Mouse (Mus musculus): ENCODE measurements around the gene Wap.

Wap gene

DNA sequence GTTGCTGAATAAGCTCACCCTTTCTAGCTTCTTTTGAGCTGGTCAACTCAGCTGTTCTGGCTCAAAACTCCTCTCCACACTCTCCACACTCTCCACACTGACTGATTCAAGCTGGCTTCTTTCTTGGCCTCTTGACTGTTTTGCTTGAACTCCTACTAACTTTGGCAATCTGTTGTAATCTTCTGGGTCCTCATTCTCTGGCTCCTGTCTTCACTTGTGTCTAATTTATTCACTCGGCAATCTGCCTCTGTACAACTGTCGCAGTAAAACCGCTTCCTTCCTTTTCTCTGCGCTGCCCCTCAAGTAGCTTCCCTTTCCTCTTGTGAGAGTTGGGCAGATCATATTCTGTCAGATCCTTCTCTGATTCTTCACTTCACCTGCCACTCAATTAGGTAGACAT is 10.7 kb downstream of the Wap start:
- DNase-seq (ENCODE audit: low spot score): no peak

DNA sequence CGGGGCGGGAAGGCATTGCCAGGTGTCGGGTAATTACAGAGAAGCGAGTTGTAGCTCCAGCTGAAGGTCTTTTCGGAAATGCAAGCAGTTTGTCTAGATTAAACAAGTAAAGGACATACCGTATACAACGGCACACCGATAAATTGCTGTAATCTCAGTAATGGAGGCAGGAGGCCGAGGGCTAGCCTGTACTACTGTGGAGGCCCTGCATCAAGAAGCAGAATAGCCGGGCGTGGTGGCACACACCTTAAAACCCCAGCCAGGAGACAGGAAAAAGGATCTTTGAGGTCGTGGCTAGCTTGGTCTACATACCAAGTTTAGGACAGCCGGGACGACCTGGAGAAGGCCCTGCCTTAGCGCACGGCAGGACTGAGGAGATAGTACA is 12.1 kb downstream of the Wap start:
- no peak for DNase-seq (ENCODE audit: low spot score)

DNA sequence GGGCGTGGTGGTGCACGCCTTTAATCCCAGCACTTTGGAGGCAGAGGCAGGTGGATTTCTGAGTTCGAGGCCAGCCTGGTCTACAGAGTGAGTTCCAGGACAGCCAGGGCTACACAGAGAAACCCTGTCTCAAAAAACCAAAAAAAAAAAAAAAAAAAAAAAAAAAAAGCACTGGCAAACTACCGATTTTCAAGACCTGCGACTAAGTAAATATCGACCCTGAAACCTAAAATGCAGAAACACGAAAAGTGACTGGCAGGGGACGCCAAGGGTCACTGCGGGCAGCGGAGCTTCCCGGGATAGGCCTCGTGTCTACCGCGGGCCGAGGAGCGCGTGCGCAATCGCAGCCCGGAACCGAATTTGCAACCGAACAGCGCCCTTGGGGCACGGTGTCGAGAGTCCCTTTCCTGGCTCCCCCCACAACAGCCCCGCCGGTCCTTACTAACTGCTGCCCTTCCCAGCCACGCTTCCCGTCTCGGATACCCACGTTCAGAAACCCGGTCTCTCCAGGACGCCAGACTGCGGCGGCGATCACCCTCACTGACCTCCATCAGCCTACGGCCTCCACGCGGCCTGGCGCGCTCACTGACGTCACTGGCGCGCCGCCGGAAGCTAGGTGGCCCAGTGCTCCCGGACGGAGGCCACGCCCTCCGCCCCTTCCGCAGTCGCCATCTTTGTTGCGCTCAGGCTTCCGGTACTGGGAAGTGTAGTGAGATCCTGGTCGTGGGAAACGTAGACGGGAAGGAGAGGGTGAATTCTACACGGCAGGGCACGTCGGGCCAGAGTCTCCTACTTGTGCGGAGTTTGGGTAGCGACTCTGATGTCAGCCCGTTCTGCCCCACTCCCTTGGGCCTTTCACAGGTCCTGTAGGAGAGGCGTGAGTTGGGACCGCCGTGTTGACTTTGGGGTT is 12.7 kb downstream of the Wap start, which contains the start of gene Tbrg4:
Tbrg4 (minus strand) TSS at position 590 of the 910 bp plus-strand sequence.
- peak; percentile 94 for DNase-seq (ENCODE audit: low spot score)

DNA sequence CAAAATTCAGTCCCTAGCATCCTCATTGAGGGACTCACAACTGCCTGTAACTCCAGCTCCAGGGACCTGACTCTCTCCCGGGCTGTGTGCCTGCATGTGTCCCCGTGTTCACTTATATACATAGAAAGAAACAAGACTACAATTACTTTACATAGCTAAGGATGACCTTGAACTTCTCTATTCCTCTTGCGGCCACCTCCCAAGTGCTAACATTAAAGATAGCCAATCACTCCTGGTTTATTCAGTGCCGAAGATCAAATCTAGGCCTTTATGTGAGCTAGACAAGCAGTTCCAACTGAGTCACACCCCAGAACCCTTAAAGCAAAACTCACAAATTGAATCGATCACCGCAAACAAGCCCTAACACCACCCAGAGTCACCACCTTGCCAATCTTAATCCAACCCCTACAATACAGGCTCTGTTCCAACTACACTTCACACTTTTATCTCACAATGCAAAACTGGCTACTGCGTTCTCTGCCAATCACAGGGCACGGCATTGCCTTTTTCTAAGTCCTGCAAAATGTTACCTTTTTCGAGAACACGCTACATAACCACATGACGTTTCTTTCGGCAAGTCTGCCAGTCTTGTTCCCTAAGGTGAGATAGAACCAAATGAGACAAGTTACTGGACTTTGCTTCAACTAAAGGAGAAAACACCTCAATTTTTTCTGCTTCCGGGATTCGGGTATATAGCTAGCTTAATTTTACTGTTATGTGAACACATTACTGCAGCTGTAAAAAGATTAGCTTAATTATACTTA is 13.6 kb downstream of the Wap start:
- DNase-seq (ENCODE audit: low spot score): no peak

DNA sequence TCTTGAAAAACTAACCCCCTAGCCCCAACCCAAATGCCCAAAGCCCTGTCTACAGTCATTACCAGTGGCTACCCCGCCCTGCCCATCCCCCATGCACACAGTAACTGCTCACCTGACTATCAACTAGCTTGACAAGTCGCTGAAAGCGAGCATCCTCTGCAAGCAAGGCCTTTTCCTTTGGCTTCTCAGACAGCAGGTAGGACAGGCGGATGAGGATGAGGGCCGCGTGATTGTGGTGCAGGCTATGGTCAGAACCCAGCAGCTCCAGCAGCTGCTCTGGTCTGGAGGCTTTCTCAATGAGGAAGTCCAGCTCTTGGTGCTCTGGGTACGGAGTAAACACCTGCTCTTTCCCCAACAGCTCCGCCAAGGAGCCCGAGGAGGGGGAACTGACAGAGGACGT is 14.7 kb downstream of the Wap start:
- no peak for DNase-seq (ENCODE audit: low spot score)

DNA sequence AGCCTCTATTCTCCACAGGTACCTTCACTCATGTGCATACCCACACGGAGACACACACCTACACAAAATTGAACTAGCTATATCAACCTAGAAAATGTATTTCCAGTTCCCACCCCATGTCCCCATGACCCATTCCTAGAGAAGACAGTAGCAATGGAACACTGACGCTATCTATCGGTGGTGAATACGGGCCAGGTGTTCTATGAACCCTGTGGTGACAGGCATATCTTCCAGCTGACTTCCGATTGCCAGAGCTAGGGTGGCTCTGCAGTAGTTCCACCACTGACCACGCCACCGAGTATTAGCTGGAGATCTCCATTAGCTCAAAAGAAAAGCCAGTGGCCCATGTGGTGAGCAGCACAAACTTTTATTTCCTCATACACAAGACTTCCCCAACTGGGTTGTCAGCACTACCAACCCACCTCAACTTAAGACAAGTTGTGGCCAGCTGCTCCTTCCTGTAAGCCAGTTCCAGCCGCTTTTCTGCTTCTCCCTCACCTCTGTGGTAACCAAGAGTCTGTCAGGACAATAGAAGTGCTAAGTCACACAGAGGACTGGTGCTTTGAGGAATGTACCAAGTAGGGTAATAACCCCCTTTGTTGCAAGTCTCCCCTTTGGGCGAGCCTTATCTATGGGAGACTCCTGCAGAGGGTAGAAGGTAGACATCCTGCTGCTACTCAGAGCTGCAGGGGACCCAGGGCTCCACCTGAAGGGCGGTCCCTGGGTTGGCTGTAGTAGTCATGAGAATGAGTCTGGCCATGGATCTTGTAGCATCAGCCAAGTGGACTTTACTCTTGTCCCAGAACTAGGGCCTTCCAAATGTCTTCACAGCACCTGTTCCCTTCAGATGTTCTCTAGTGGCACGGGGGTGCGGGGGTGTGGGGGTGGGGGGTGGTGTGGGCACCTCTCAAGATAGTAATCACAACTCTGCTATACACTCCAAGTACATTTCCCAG is 22.9 kb downstream of the Wap start:
- no peak for DNase-seq (ENCODE audit: low spot score)

DNA sequence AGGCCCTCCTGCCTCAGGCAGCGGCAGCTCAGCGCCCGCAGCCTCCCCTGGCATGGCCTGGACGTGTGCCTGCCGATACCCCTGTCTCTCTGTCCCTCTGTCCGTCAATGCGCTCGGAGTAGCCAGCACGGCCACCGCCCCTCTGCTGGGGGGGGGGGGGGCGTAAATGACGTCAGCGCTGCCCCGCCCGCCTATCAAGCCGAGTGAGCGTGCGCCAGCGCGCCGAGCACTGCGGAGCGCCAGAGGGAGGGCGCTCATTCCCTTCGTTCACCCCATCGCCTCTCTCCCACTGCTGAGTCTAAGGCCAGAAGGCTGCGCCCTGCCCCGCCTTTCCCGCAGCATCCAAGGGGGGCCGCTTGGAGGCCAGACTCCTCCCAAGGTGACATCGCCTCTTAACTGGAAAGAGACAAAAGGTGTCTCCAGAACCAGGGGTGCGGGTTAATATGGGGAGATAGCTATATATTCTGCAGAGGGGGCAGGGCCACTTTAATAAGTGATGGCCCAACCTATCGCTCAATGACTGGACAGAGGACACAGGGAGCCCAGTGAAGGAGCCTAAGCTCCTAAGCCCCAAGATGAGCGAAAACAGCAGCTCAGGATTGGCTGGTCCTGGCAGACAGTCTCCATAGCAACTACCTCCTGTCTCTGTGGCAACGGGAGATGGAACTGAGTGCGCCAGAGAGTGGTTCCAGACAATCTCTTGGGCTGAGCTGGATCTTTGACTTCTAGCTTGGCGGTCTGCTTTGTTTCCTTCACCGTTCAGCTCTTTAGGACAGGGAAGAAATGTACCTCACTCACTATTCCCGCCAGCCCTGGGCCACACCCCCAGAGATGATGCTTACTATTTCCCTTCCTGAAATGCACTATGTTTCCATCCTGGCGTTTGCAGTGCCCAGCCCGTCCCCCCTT is 32.7 kb downstream of the Wap start, which contains the start of gene Nacad:
Nacad (minus strand) TSS at position 563 of the 909 bp plus-strand sequence.
- peak; percentile 83 for DNase-seq (ENCODE audit: low spot score)

DNA sequence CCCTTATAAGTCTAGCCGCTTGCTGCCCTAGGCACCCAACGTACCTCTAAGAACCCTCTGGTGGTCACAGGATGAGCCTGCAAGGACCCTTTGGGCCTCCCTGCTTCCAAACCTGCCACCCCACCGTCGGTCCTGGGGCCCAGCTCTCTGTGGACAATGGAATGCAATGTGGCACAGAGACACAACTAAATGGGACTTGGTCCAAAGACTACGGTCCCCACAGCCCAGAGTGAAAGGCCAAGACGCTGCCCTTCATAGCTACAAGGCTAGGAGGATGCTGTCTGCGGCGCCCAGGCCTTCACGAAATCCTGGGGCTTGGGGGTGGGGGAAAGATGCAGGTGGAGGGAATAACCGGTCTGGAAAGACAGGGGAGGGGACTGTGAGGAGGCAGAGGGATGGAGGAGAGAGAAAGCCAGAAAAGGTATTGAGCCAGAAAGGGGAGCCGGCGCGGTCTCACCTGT is 33.4 kb downstream of the Wap start:
- DNase-seq (ENCODE audit: low spot score): peak; percentile 50

DNA sequence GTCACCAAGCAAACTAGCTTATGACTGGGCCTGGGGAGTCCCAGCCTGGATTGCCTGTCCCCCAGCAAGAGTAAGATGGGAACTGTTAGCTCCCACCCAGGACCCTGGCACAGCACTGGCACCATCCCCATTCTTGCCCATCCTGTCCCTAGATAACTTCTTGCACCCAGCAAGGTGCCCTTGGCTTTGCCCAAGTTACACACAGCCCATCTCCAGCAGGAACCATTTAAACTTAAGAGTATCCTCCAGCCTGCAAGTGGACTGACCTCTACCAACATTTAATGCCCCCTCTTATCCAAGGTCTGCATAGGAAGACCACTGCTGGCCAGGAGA is 33.9 kb downstream of the Wap start:
- no peak for DNase-seq (ENCODE audit: low spot score)

DNA sequence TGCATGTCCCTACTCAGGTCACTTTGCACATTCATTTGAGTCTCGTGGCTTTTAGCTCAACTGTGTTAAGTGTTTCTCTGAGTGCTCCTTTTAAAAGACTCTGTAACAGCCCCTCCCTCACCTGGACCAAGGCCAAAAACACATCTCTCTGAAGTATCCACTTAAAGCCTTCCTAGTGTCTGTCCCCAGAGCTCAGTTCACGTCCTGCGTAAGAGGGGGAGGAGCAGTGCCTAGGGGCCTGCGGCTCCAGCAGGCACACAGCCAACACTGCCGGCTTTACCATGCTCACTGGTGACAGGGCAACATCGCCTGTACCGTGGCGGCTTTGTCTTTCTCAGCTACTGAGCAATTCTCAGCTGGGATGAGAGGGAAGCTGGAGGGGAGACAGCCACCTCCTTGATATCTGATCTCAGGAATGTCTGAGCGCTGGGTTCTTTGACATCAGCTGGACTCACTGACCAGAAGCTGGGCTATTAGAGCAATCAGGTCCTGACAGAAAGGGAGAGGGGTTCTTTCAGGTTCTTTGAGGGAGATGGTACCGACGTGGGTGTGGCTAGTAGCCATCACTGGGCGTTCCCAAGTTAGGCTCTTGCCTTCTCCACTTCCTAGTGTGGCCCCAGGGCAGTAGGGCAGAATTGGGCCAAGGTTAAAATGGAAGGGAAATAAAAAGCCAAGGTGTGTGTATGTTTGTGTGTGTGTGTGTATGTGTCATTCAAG is 34.4 kb downstream of the Wap start:
- DNase-seq (ENCODE audit: low spot score): peak; percentile 69

DNA sequence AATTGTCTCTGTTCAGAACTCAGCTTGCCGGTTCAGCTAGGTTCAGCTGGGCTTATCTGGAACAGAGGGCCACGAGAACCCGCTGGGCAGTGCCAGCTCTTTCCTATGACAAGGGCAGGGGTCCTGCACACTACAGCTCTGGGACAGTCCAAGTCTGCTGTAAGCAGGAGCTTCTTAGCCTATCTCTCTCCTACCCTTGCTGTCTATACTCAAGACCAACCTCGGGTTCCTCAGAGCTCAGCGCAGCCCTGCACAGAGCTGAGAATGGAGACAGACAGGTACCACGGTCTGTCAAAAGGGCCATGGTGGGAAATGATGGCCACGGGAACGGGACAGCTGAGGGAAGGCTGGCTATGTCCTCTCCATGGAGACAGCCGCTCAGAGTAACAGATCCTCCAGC is 35.2 kb downstream of the Wap start:
- no peak for DNase-seq (ENCODE audit: low spot score)

DNA sequence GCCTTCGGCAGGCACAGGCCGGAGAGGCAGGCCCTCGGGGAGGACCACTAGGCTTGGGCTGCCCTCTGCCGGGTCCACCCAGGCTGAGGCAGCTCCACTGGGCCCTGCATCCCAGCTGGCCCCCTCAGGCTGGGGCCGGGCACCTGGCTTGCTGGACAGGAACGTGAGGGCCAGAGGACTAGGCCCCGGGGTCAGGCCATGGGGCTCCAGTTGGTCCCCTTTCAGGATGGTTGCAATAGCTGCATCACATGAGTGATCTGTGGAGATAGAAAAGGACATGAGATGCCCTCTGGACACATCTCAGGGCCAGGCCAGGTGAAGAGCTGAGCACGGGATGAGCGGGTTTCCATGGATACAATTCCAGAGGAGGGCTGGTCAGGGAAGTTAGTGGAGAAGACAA is 35.8 kb downstream of the Wap start:
- no peak for DNase-seq (ENCODE audit: low spot score)

DNA sequence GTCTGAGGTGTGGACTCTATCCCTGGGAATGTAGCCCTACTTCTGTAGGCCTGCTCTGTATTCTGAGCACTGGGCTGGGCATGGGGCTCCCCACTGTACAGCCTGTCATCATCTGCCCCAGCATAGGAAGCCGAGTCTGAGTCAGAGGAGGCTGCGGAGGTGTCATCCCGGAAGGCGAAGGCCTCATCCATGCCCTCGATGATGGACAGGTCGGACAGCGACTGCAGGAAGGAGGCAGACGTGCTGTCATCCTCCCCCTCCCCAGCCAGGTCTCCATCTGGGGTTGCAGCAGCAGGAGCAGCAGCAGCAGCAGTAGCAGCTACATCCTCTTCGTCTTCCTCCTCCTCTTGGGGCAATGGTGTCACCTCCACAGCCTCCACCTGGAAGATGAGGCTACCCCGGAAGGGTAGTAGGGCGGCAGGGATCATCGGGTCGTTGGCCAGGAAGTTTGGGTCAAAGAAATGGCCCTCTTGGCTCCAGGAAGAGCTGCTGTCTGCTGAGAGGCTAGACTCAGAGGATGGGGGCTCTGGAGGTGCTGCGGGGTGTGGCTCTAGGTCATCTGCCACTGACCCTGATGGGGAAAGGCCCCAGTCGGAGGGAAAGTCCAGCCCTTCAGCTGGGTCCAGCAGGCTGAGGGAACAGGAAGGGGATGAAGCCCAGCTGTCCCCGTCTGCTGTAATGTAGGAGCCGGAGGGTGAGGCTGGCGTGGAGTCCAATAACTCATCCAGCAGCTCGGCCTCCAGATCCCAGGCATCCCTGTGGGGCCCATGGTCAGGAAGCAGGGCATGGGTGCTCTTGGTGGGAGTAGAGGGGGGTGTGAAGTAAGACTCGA is 36.6 kb downstream of the Wap start:
- no peak for DNase-seq (ENCODE audit: low spot score)

DNA sequence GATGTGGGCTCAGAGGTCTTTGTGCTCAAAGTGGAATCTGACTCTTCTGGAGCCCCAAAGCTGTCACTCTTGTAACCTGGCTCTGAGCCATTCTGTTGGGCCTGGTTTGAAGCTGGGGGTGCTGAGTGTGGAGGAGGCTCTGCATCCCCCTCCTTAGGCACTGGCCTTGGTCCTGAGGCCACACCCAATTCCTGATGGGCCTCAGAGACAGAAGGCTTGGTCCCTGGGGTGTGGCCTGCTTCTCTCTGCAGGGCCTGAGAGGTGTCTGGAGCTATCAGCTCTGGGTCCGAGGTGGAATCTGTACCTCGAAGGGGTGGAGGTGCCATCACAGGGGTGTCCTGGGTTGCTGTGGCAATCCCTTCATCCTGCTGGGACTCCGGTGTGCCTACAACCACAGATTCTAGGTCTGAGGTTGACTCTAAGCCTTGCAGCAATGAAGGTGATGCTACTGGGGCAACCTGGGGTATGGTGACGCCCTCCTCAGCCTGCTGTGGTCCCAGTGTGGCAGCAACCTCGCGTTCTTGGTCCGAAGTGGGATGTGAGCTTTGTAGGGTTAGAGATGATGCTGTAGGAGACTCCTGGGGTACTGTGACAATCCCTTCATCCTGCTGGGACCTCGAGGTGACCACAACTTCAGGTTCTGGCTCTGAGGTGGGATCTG is 38.0 kb downstream of the Wap start:
- no peak for DNase-seq (ENCODE audit: low spot score)

DNA sequence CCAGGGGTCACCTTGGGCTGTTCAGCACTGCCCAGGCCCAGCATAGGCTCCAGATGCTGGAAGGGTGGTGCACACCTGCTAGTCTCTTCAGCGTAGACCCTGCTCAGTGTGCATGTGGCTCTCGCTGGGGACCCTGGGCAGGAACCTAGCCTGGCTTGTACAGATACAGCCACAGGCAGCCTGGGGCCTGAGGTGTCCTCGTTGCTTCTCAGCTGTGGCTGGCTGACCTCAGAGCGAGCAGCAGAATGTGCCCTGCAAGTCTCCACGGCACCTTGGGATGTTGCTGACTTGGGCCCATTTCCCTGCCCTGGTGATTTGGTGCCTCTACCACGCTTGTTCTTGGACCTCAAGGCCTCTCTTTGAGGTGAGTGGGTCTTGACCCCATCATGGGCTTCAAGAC is 38.6 kb downstream of the Wap start:
- DNase-seq (ENCODE audit: low spot score): no peak

DNA sequence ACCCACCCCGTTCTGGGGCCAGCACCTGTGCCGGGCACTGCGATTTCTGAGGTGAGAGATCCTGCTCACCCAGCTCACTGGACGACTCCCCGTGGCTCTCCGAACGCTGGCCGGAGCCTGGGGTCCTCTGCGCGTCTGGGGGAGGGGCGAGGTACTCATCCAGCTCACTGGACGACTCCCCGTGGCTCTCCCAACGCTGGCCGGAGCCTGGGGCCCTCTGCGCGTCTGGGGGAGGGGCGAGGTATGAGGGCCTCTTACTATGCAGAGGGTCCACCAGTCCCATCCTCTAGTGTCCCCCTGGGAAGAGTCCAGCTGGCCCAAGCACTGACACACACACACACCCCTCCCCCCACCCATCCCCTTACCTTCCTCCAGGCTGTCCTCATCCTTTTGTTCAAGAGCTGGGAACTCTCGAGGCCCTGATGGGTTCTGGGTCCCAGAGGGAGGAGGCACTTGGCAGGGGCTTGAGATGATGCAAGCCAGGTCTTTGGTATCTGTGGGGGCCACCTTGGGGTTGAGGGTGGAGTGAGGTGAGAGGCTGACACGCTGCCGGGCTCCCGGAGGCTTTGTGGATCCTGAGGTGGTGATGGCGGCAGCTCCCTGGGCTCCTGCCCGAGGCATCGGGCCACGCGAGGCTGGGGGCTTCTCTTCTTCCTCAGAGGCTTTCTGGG is 39.3 kb downstream of the Wap start:
- peak; percentile 28 for DNase-seq (ENCODE audit: low spot score)

DNA sequence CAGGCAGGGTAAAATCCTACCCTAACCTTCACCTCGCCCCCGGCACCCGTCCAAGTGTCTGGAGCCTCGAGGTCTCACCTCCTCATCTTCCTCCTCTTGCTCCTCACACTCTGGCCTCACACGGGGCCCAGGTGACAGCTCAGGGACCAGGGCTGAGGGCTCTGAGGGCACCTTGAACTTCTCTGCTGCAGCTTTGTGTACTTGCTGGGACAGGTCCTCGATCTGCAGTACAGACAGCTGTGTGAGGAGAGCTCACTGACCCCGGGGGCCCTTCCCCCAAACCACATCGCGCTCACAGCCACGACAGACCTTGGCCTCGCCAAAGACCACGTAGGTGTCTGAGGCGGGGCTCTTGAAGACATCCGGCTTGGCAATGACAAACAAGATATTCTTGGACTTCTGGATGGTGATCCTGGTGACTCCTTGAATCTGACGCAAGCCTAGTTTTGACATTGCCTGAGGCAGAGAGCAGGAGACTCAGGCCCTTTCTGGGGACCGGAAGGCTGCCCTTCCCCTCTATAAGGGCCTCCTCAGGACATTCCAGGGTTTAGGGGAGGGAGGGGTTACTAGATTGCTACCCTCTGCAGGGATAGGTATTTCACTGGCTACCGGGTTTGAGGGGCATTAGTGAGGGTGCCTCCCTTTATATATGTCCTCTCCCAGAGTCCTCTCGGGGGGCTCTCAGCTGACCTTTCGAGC is 40.1 kb downstream of the Wap start:
- DNase-seq (ENCODE audit: low spot score): no peak

DNA sequence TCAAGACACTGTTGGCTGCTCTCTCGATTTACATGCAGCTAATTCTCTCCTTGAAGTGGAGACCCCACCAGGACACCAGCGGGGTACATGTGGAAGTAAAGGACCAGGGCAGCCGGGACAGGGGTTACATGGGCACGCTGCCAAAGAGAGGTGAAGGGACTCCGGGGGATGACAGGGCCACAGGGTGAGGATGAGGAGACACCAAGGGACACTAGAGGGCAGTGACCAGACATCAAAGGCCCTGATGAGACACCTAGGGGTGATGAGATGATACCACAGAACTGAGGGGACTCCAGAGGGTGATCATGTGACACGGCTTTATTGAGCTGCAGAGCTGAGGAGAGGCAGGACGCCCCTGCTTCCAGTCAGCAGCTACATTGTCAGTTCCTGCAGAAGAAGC is 40.9 kb downstream of the Wap start:
- DNase-seq (ENCODE audit: low spot score): no peak

Measured in layer of hippocampus, adult 11-12 months (tissue).